Mouse (Mus musculus) G1E (cell line): ENCODE results near the gene Zc3h4. TPM values are rescaled to one million over a fixed set of nuclear protein-coding genes. Genes with fewer than 3 reads are reported as not detected.

ENCODE experiments used
- ATAC-seq: 2 replicates; pipeline ENCODE4 v1.8.0; 2016; ENCODE audit warnings: mild to moderate bottlenecking; ENCODE audit not compliant: insufficient number of reproducible peaks, poor library complexity, low FRiP score, severe bottlenecking; ENCODE audit errors: extremely low read depth
- DNase-seq: peaks from one replicate; pipeline ENCODE4 v3.0.0; 2012; ENCODE audit warnings: low spot score
- H3K27me3 ChIP-seq: 2 replicates; pipeline ENCODE4 v1.6.1; 2012; ENCODE audit warnings: mild to moderate bottlenecking, low read length, inconsistent platforms; ENCODE audit not compliant: insufficient read depth
- H3K36me3 ChIP-seq: replicated peaks from 2 replicates; pipeline ENCODE3; 2012; ENCODE audit warnings: mild to moderate bottlenecking, inconsistent platforms
- H3K4me1 ChIP-seq: 2 replicates; pipeline ENCODE4 v1.6.1; 2012; ENCODE audit warnings: low read depth, low read length, inconsistent platforms, mixed read lengths; ENCODE audit not compliant: insufficient read depth
- H3K4me3 ChIP-seq: 2 replicates; pipeline ENCODE4 v1.5.1; 2012; ENCODE audit warnings: low read depth, mild to moderate bottlenecking, inconsistent platforms, low read length, moderate library complexity, mixed read lengths
- H3K9me3 ChIP-seq: replicated peaks from 2 replicates; pipeline ENCODE4 v1.6.1; 2012; ENCODE audit warnings: inconsistent platforms
- CTCF ChIP-seq: IDR thresholded peaks from 2 replicates; pipeline ENCODE4 v1.5.1; 2012; ENCODE audit warnings: low read depth, low read length, inconsistent platforms, mixed read lengths
- GATA1 ChIP-seq: IDR thresholded peaks from 2 replicates; pipeline ENCODE4 v1.6.1; 2012; ENCODE audit warnings: borderline replicate concordance, low read length, inconsistent platforms, mixed read lengths
- GATA2 ChIP-seq: IDR thresholded peaks from 2 replicates; pipeline ENCODE4 v1.6.1; 2012; ENCODE audit warnings: low read depth, low read length, inconsistent platforms, borderline replicate concordance
- POLR2AphosphoS5 ChIP-seq: IDR thresholded peaks from 2 replicates; pipeline ENCODE4 v1.6.1; 2012; ENCODE audit warnings: low read depth, low read length, inconsistent platforms; ENCODE audit not compliant: insufficient replicate concordance
- TAL1 ChIP-seq: conservative IDR thresholded peaks from 2 replicates; pipeline ENCODE4 v1.6.1; 2012; ENCODE audit warnings: low read depth, low read length, inconsistent platforms, mixed read lengths
- polyA plus RNA-seq: library from polyadenylated mRNA; stranded (reverse); fragments of >175 nt; gene quantifications from 2 replicates; pipeline ENCODE4 v1.2.3, GENCODE M21; 2012
- total RNA-seq, 2 experiments: library from RNA; stranded (forward) in 1 of 2; stranded (reverse) in 1 of 2; fragments of 200-1000 nt in 1 of 2; fragments of >200 nt in 1 of 2; fragmentation: Nextera tagmentation in 1 of 2; gene quantifications; 2 replicates each; pipeline ENCODE4 v1.2.3; 2014 to 2017

The Zc3h4 gene
- total and polyA plus RNA-seq, 3 experiments = 23.7 to 179 (median 62.2) TPM

DNA sequence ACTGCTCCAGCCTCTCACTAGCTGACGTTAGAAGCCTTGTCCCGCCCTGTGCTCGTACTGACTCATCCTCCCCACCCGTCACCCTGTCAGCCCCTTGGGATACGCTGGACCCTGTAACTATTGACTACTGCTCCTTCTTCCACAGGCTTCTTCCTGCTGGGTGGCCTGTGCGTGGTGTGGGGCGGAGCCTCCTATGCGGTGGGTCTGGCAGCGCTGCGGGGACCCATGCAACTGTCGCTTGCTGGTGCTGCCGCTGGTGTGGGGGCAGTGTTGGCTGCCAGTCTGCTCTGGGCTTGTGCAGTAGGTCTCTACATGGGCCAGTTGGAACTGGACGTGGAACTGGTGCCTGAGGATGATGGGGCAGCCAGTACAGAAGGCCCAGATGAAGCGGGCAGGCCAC is 54.3 kb downstream of the Zc3h4 start:
- Histone ChIP-seq H3K9me3 (no peaks in the 10 kb centered on the region), H3K27me3 (no peaks in the 10 kb centered on the region), H3K4me3 (no peak overlapping the region), H3K4me1 (peaks cover 32% of the 10 kb centered on the region), H3K36me3 (peaks cover 54% of the 10 kb centered on the region)
- DNase-seq = no peak
- ATAC-seq = no peak
- no peak for TF ChIP-seq GATA2

DNA sequence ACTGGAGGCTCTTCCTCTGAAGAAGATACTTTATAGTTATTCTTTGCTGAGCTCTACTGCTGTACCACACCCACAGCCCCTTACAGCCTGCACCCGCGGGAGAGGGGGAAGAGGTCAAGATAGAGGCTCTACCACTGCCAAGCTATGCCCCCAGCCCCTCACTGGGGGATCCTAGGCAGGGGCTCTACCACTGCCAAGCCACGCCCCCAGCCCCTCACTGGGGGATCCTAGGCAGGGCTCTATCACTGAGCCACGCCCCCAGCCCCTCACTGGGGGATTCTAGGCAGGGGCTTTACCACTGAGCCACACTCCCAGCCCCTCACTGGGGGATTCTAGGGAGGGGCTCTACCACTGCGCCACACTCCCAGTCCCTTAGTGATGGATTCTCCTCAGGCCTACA is 55.6 kb downstream of the Zc3h4 start:
- H3K9me3 ChIP-seq = no peaks in the 10 kb centered on the region
- TF ChIP-seq GATA1 (no peak), TAL1 (no peak), GATA2 (no peak), CTCF (no peak), POLR2AphosphoS5 (no peak)
- peaks cover 59% of the 10 kb centered on the region for H3K36me3 ChIP-seq
- DNase-seq (no peak), ATAC-seq (no peak)
- H3K4me1 ChIP-seq = peaks cover 32% of the 10 kb centered on the region
- H3K4me3 ChIP-seq = no peak overlapping the region
- H3K27me3 ChIP-seq = peaks cover 12% of the 10 kb centered on the region

DNA sequence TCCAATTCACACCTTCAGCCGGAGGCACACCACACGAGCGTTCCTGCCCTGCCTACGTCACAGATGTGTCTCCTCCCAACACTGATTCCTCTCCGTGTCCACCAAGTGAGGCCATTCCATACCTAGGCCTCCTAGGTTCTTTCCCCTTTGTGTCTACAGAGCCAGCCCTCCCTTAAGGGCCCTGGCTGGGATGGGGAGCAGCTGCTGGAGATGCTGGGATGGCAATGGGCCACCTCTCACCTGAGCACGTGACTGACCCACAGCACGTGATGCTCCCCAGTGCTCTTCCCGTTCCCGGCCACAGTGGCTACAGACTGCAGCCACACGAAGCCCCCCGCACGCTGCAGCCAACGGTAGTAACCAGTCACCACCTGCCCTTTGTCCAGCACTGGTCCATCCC is 59.9 kb downstream of the Zc3h4 start:
- Histone ChIP-seq H3K4me3 (no peak overlapping the region), H3K4me1 (no peaks in the 10 kb centered on the region; the same call in 1 of the 2 replicates), H3K36me3 (peaks cover 41% of the 10 kb centered on the region), H3K27me3 (peaks cover 28% of the 10 kb centered on the region), H3K9me3 (no peaks in the 10 kb centered on the region)
- ATAC-seq (no peak), DNase-seq (no peak)
- TF ChIP-seq GATA1 = no peak
- no peak for TF ChIP-seq GATA2
- TF ChIP-seq CTCF = no peak
- TF ChIP-seq TAL1 = no peak
- TF ChIP-seq POLR2AphosphoS5 = no peak

DNA sequence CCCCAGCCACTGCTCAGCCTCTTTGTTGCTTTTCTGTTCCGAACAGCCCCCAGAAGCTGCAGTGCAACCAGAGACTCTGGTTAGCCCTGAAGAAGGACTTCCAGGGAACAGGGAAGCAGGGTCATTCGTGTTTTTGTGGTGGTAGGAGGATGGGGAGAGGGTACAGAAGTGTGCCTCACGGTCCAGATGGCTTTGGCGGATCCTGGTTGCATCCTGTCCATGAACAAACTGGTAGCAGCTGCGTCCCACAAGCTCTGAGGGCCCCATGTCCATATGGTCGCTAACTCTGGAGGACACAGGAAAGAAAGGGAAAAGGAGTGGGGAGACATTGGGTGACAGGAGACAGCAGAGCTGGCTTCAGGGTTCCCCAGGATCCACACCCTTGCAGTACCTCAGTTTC is 60.4 kb downstream of the Zc3h4 start:
- Histone ChIP-seq H3K27me3 (peaks cover 28% of the 10 kb centered on the region), H3K36me3 (peaks cover 35% of the 10 kb centered on the region), H3K4me1 (no peaks in the 10 kb centered on the region; the same call in 1 of the 2 replicates), H3K9me3 (no peaks in the 10 kb centered on the region), H3K4me3 (no peak overlapping the region)
- TF ChIP-seq POLR2AphosphoS5 (no peak), GATA1 (no peak), GATA2 (no peak), CTCF (no peak), TAL1 (no peak)
- DNase-seq = no peak
- no peak for ATAC-seq

DNA sequence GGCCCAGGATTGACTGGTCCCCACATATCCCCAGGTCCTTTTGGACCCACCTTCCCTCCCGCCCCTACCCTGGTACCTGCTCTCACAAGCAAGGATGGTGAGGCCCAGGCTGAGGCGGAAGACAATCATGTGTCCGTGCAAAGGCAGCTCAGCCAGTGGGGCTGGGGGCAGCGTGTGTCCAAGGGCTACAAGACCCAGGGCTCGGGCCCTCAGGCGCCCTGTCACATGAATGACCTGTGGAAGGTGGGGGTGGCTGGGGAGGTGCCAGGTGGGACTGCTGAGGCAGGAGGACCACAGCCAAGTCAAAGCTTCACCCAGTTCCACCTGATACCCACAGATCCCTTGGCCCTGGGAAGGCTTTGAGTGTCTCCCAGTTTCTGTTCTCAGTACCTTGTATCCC is 61.0 kb downstream of the Zc3h4 start:
- Histone ChIP-seq H3K4me1 (peaks cover 3% of the 10 kb centered on the region), H3K36me3 (peaks cover 30% of the 10 kb centered on the region), H3K27me3 (peaks cover 28% of the 10 kb centered on the region), H3K9me3 (no peaks in the 10 kb centered on the region), H3K4me3 (no peak overlapping the region)
- DNase-seq (no peak), ATAC-seq (no peak)
- TF ChIP-seq CTCF (no peak), TAL1 (no peak), GATA1 (no peak), GATA2 (no peak), POLR2AphosphoS5 (no peak)

DNA sequence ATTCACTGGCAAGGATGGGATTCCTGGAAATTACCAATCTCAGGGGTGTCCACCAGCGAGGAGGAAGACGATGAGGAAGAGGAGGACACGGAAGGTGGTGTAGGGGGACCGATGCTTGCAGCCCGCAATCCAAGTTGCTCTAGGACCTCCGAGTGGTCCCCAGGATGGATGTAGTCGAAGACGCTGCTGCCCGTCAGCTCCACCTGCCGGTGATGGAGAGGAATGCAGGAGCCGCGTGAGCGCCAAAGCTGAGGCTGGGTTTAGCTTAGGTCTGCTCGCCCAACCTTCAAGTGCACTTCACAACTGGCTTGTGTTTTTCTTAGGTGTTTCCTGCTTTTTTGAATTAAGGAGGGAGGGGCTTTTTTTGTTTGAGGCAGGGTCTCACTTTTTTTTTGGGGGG is 62.5 kb downstream of the Zc3h4 start:
- no peak overlapping the region for H3K4me3 ChIP-seq
- peaks cover 33% of the 10 kb centered on the region for H3K27me3 ChIP-seq
- H3K4me1 ChIP-seq = peaks cover 6% of the 10 kb centered on the region
- TF ChIP-seq TAL1 = no peak
- TF ChIP-seq CTCF = peak; percentile 94
- no peak for TF ChIP-seq GATA1
- DNase-seq = peak; percentile 66
- ATAC-seq = peak; percentile 57
- peaks cover 15% of the 10 kb centered on the region for H3K36me3 ChIP-seq
- no peaks in the 10 kb centered on the region for H3K9me3 ChIP-seq

DNA sequence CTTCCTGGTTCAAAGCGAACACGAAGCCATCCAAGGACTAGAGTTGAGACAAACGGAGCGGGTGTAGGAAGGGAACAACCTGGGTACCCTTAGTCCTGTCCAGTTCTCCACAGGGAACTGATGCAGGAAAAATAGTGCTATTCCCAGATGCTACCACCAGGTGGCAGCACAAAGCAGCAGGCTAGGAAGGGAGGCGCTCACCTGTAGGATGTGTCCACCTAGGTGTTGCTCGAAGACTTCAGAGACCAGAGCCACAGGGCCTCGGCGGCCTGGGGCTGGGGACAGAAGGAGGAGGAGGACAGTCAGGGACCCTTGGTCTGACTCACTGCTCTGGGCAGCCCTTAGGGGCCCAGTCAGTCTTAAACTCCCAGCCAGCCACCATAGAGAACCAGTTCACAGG is 64.5 kb downstream of the Zc3h4 start:
- peaks cover 6% of the 10 kb centered on the region for H3K4me1 ChIP-seq
- ATAC-seq (no peak; the same call in 1 of the 2 replicates), DNase-seq (peak; percentile 41)
- H3K36me3 ChIP-seq = peaks cover 5% of the 10 kb centered on the region
- H3K27me3 ChIP-seq = peaks cover 51% of the 10 kb centered on the region
- no peak overlapping the region for H3K4me3 ChIP-seq
- no peaks in the 10 kb centered on the region for H3K9me3 ChIP-seq
- TF ChIP-seq GATA1 (no peak), CTCF (peak; percentile 85)
